Mouse (Mus musculus): ENCODE results near the gene Wipf3.

DNA sequence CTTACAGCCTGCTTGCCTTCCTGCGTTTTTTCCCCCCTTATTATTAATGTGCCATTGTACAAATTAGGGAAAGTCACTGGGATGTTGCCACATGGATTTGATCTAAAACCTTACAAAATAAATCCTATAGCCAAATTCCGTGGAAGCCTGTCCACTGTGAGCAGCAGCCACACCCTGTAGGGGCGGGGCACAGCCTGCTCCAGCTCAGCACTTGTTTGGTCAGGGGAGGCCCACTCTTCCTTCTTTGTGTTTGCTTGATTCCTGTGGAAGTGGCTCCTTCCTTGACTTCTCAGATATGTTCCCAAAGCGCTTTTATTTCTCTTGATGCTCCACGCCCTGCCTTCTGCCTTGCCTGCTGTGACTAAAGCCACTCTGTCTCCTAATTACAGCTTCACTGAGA, 6.9 kb downstream of the Wipf3 start:
- TF ChIP-seq NRF1 (IDR thresholded peaks at IDR 0.05; ENCODE audit: low read depth, low read length) (no peak), EP300 (IDR thresholded peaks at IDR 0.05; ENCODE audit: low read length) (no peak), POLR2A (IDR thresholded peaks at IDR 0.05; ENCODE audit: low read depth, low read length) (no peak), CTCF (conservative IDR thresholded peaks at IDR 0.05 in 1 of 2, IDR thresholded peaks at IDR 0.05 in 1 of 2; ENCODE audit: low read depth in 2 of 2, low read length in 2 of 2) (no peak), RCOR1 (conservative IDR thresholded peaks at IDR 0.05; ENCODE audit: low read depth, low read length) (no peak), MAFK (IDR thresholded peaks at IDR 0.05; ENCODE audit: insufficient replicate concordance, low read length) (no peak), SMC3 (IDR thresholded peaks at IDR 0.05; ENCODE audit: low read depth, low read length) (no peak), HCFC1 (IDR thresholded peaks at IDR 0.05; ENCODE audit: low read depth, low read length) (no peak), USF1 (IDR thresholded peaks at IDR 0.05; ENCODE audit: low read depth, low read length) (no peak), ZNF384 (IDR thresholded peaks at IDR 0.05; ENCODE audit: low read depth, low read length) (no peak), ELF1 (IDR thresholded peaks at IDR 0.05; ENCODE audit: low read depth, low read length) (no peak)
